Mouse (Mus musculus) cerebellum, adult 18-20 months (tissue): ENCODE data around the gene Cluap1.

Experiments used
- DNase-seq, 2 experiments: peaks; one replicate each; pipeline ENCODE4 v3.0.0; 2021

The Cluap1 gene

DNA sequence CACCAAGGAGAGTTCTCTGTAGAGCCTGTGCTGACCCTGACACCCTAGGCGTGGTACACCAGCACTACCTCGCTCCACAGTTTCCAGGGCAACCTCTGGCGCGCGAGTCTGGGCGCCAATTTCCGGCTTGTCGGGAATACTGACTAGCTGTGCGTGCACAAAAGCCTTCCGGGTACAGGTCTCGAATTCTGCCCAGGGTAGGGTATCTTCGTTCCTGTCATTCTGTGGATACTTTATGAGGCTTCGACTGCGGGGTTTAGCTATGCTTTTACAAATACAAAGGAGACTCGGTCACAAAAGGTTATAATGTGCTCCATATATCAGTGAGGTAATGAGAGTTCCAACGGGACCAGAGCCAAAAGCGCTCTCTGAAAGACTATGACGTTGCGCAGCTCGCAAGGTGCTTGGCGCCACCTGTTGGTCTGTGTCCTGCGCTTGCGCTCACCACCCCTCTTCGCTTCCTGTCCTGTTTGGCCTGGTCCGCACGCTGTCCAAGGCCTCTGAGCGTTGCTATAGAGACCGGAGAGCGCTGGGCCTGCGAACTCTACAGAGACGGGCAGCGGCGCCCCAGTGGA lies at the start of gene Cluap1, which contains the start of gene 1700037C18Rik:
Cluap1 (plus strand) TSS at position 265 of the 575 bp plus-strand sequence.
1700037C18Rik (minus strand) TSS at position 153 of the 575 bp plus-strand sequence.
- DNase-seq = peak; percentile 94 to 95

DNA sequence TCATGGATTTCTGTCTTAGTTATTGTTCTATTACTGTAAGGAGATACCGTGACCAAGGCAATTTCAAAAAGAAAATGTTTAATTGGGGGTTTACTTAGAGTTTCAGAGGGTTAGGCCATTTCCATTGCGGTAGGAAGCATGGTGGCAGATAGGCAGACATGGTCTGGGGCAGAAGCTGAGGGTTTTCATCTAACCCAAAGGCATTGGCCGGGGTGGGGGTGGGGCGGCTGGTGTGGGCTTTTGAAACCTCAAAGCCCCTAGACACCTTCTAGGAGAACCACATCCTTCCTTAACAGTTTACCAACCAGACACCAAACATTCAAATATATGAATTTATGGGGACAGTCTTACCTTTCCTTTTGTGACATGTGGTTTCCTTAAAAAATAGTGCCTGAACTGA lies 49.3 kb upstream of the Cluap1 start:
- no peak for DNase-seq

DNA sequence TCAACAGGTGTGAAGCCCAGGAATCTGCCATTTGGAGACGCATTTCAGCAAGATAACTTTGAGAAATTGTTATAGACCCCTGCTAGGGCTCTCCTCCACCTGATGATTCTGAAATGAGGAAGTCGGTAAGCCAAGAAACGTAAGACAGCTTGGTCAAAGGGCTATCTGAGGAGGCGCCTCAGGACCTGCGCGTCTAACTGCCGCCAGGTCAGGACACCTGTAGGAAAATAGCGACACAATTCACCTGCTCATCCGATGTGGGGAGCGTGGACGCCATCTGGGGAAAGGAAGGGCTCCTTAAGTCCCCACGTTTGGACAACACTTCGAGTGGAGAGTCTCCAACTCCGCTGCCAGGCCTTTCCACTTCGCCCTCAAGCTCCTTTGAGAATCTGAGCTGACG lies 36.8 kb upstream of the Cluap1 start:
- no peak for DNase-seq

DNA sequence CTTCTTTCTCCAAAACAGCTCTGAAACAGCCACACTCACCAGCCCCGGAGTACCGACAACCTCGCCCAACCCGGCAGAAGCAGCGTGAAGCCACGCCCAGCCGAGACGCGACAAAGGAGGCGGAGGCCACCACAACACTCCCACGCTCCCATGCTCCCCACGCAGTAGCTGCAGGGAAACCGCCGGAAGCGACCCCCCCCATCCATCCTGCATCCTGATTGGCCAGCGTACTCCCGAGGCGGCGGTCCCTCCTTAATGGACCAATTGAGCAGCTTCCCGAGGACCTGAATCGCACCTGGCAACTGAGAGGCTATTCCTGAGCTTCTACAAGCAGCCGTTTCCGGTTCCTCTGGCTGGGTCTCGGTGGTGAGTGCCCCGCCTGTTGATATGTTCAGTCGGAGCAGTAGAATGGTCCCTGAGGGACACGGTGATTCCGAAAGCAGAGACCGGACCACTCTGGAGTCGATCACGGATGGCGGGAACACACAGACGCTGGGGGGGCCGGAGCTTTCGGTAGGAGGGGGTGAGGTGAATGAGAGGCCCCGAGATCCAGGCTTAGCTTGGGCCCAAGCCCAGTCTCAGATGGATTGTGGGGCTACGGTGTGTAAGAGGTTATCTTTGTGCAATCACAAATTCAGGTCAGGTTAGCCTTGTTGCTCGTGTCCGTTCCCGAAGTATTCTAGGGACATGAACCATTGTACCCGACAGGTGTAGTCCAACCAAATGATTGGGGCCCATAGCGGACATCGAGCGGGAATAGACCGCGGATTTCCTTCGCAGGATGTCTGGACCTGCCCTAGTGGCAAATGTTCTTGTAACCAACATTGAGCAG lies 36.2 kb upstream of the Cluap1 start, which contains the start of gene Naa60:
Naa60 (plus strand) TSS at position 160 of the 832 bp plus-strand sequence.
- peak; percentile 83 to 92 for DNase-seq

DNA sequence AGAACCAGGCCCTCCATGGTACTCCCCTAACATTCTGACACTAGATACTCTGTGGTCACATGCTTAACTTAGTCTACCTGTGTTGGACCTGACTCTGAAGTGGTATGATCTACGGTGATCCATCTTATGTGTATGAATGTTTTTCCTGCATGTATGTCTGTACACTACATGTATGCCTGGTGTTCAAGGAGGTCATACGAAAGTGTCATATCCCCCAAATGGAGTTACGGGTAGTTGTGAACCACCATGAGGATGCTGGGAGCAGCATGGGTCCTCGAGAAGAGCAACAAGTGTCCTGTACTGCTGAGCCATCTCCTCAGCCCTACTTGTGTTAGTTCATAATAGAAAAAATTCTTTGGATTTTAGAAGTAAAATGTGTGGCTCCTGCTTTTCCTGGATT lies 32.3 kb upstream of the Cluap1 start:
- DNase-seq = no peak

DNA sequence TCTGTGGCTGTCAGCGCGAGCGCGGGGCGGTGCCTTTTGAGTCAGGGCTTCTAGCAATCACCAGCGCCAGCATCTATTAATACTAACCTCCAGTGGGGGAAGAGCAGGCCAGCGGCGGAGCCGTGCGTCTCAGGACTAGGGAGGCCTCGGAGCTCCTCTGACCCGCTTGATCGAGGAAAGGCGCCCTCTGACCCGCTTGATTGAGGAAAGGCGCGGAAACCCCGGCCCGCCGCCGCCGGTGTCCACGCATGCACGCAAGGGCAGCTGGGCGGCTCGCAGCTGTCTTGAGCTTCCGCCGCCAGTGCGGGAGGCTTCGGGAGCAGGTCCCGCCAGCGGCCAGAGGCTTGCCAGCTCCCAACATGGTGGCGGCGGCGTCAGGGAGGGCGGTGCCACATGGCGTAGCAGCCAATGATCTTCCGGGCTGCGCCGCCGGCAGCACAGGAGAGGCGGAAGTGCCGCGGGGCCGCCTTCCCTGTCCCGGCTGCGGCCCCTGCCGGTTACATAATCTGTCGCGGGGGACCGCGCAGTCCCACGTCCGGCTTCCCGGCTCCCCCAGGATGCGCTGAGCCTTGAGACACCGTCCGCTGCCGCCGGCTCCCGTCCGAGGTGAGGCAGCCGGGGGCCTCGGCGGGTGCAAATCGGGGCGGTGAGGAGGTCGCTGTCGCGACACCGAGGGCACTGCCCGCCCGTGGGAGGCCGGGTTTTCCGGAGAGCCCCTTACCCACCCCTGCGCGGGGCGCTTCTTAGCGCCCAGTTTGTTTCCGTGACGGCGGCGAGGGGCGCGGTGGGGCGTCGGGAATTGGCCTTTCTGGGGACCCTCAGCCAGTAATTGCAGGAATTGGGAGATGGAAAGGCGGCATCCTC lies 24.2 kb upstream of the Cluap1 start, which contains the start of the genes Zfp597 and Gm20695:
Zfp597 (minus strand) TSS at position 361 of the 864 bp plus-strand sequence.
Gm20695 (plus strand) TSS at position 448 of the 864 bp plus-strand sequence.
- peak; percentile 94 to 97 for DNase-seq

DNA sequence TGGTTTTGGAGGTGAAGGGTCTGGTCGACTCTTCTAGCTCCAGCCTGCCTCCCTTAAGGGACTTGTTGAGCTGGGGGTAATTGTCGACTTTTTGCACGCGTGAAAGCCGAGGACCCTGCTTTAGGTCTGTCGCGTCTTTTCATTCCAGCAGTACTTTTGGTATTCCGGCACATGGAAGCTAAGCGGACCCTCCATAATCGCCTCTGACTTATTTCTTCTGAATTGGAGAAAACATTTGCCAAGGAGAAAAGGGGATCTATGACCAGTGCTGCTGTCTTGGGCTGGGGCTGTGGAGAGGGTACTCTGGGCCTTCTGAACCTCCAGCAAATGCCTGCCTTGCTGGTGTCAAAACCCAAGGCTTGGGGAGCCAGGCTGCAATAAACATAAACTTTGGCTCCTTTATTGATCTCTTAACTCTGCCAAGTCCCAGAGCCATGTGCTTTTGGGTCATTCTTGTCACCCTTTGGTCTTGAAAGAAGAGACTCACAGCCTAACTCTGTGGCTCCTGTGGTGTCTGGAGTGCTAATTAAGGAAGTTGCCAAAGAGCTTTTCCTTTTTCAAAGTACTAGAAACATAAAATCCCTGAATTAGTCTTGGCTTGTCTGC lies 23.4 kb upstream of the Cluap1 start:
- no peak for DNase-seq

DNA sequence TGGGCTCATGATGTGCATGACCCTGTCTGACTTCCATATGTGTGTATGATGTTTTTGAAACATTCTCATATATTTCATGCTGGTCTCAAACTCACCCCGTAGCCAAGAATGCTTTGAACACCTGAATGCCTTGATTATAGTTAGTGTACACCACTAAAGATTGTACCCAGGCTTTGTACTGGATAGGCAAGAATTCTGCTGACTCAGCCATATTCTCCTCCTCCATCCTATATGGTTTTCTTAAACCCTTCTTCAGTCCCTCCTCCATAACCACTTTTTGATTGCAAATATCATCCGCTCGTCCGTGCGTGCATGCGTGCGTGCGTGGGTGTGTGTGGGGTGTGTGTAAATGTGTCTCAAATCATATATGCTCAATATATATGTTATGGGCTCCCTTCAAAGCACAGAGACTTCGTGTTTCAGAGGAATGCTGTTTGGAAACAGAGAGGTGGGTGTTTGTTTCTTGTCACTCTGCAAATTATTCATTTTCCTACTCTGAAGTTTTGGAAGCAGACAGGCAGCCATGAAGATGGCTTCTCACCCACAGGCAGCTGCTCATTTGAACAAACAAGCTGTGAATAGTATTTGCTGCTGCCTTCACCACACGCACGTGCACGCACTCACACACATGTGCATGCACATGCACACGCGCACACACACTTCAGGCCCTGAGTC lies 16.8 kb upstream of the Cluap1 start:
- DNase-seq = no peak

DNA sequence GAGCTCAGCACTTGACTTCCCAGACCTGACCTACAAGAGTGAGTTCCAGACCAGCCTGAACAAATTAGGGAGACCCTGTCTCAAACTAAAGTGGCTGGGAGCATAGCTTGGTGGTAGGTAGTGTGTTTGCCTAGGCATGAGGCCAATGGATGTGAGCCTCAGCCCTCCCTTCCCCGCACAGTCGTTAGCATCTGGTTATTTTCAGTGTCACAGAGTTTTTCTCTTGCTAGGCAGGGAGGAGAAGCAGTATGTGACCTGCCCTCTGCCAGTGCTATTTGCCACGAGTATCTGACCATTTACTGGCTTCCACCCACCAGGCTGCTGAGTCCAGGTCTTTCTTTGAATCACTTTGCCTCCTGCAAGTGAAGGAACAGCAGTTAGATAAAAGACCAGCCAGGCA lies 14.9 kb upstream of the Cluap1 start:
- no peak for DNase-seq

DNA sequence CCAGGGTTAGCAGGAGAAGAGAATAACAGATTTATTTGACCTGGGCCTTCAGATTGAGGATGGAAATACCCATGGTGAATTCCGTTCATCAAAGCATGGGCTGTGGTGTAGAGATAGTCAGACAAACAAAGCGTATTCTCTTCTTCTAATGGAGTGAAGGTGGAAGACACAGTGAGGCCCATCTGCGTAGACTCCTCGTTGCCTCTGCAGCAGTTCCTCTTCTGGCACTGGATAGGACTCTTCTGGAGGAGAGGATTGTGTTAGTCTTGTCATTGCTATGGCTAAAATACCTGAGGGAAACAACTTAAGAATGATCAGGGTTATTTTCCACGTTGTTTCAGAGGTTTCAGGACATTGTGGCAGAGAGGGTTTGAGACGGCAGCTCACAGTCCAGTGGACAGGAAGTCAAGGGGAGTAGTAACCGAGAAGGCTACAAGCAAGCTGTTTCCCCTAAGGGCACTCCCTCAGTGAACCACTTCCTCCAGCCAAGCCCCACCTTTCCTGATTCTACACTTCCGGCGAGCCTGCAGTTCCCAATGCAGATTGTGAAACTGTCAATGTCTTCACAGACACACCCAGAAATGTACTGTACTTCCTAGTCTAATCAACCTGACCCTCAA lies 13.3 kb upstream of the Cluap1 start:
- no peak for DNase-seq

DNA sequence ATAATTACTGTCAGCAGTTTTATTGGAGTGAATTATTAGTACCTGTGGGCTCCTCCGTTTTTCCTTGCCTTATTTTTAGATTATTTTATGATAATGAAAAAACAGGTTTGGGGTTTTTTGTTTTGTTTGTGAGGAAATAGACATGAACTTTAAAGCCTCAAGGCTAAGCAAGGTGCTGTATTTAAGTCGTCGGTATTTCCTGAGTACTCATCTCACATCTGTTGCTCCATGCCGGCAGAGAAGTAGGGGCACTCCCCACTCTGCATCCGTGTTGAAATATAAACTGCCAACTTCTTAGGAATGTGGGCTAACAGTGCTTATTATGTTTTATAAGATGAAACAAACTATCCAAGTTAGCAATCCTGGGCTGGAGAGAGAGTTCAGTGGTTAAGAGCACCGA lies 12.6 kb upstream of the Cluap1 start:
- no peak for DNase-seq

DNA sequence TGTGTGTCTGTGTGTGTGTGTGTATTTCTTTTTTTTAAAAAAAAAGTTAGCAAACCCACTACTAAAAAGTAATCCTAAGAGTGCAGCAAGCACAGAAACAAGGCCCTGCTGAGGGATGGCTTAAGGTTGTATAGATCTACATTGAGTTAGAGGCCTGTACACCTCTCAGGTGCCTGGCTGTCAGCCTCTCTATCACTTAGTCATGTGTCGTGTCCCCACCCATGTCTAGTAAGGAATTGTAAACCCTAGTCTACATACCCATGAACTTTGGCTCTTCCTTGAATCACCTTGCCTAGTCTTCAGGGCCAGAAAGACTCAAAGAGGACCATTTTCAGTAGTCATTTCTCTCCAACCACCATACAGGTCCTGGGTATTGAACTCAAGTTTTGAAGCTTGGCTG lies 12.0 kb upstream of the Cluap1 start:
- no peak for DNase-seq

DNA sequence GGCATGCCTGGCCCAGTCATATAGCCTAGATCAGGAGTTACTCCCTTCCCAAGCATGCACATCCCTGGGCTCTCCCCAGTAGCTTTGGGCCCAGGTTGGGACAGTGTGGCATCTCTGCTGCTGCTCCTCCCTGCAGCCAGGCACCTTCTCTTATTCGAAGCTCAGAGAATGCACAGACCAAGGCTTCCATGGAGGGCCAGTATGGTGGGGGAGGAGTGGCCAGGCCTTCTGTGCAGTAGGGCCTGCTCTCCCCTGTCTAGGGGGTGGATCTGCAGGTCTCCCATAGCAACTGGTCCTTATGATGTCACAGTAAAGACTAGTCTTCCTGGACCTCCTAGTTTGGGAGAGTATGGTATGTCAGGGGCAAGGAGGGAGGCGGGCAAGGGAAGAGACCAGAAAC lies 1.1 kb upstream of the Cluap1 start:
- no peak for DNase-seq

DNA sequence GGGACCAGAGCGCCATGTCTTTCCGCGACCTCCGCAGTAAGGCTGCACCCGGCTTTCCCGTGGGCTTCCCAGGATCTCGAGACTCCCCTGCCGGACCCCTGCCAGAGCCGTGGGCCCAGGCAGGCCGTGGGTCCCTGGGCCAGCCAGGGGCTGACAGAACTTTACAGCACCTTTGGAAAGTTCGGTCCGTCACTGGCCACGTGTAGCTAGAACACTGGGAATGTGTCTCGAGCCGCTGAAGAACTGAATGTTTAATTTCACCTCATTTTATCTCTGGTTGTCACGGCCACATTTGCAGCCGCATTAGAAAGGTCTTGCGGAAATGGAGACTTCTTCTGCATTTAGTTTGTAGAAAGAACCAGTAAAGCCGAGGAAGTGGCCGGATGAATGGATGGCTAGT lies 517 bp downstream of the Cluap1 start:
- no peak for DNase-seq

DNA sequence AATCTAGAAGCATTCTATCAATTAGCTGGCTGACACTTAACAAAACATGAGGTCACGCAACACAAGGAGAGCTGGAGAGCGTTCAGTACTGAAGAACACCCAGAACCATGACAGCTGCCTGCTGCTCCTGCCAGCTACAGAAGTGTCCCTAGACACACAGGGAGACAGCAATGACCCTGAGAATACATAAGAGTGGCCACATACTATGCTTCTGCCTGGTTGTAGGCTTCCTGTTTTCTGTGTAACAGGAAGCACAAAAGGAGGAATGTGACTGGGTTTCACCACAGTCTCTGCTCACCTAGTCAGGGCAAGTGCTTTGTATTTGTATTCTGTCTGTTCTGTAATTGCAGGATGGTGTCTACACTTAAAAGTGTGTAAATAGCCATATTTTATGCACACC lies 12.2 kb downstream of the Cluap1 start:
- DNase-seq = no peak

DNA sequence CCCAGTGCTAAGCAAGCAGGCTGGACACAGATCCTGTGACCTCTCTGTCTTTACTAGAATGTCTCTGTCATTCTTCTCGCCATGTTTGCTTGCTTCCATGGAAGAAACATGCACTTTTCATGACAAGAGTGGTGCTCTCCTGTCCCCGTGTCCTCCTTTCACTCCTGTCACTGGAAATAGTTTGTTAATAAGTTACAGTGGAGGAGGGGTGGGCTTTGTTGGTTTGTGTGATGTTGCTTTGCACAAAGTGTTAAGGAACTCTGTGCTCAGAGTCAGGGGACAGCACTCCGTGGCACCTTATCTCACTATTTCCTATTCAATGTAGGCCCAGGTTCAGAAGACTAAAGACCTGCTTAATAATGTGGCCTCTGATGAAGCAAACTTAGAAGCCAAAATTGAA lies 14.9 kb downstream of the Cluap1 start:
- DNase-seq = no peak

DNA sequence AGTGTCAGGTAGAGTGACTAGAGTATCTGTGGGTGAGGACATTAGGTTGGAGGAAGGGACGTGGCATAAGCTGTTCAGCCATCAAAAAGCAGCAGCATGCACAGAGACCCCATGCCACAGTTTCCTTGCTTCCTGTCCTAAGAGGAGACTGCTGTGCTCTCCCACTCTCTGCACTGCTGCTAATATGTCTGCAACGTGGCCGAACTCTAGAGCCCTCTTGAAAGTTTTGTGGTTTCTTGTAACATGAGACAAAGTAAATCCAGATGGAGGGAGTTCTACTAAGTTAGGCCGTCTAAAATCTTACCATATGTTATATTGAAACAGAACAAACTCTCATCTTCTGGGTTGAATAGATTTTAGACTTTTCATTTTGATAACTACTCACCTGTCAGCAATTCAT lies 15.4 kb downstream of the Cluap1 start:
- DNase-seq = no peak

DNA sequence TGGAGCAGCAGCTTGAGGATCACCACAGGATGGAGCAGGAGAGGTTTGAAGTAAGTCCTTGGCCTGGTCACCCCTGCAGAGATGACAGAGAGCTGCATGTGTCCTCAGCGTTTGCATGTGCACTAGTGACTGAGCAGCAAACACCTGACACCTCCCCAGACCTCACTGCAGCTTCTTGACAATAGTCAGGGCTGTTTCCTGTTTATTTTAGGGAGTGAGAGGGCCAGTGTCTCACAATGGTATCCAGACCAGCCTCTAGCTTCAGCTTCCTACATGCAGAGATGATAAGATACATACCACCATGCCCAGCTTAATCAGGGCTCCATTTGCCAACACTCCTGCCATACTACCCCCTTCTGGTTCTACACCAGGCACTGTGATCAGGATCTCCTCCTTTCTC lies 20.0 kb downstream of the Cluap1 start:
- DNase-seq = no peak

DNA sequence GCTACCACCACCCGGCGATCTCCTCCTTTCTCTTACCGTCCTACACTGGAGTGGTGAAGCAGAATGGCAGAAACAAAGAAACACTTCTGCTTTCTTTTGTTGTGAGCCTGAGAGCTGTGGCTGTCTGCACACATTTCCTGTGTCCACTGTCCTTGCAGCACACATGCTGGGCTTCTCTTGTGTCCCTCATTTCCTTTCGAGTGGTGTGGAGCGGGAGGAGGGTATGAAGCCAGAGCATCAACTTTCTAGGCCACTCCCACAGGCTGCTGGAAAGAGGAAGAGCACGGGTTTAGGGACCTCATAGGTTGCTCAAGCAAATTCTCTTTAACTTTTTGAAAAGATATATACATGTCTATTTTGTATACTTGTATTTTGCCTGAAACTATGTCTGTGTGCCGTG lies 20.6 kb downstream of the Cluap1 start:
- no peak for DNase-seq

DNA sequence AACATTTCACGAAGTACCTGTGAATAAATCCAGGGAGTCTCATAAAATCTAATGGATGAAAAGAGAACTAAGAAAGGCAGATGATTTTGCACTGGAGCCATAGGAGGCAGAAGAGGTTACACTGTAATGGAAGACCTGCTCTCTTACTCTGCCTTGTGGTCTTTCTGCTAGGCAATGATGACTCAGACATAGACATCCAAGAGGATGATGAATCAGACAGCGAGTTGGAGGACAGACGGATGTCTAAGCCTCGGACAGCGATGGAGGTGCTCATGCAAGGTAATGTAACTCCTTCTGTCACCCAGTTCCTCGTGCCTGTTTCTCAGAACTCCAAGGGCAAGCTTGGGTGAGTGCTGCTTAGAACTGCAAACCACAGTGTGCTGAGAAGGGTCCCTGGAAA lies 24.9 kb downstream of the Cluap1 start:
- no peak for DNase-seq

DNA sequence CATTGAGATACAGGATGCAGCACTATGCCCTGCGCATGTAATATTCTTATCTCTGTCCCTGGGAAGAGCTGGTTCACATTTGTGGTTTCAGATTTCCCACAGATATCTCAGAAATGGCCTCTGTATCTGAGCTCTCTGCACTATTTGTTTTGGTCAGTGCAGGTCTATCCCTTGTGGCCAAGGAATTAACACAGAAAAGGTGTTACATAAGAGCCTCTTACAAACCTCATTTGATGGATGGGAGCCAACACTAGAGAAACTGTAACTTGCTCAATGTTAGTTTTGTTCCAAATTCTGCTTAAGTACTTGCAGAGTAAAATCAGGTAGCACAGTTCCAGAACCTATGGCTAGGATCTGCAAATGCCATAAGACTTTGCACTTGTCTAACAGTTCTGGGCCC lies 25.5 kb downstream of the Cluap1 start:
- no peak for DNase-seq

DNA sequence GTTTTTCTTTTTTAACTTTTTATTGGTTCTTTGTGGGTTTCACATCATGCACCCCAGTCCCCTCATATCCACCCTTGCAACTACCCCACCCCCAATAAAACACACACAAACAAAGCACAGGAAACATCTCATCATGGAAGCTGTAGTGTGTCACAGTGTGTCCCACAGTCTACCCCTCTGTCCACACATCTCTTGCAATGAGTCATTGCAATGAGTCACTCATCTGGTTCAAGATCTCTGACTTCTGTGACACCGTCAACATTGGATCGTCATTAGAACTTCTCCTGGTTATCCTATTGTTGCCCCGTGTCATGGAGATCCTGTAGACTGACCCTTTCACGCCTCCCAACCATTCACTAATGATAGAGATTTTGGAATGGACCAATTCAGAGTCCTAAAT lies 26.1 kb downstream of the Cluap1 start:
- no peak for DNase-seq
